8 mouse cellular contexts compared by ENCODE assay signal in the genomic region with DNA sequence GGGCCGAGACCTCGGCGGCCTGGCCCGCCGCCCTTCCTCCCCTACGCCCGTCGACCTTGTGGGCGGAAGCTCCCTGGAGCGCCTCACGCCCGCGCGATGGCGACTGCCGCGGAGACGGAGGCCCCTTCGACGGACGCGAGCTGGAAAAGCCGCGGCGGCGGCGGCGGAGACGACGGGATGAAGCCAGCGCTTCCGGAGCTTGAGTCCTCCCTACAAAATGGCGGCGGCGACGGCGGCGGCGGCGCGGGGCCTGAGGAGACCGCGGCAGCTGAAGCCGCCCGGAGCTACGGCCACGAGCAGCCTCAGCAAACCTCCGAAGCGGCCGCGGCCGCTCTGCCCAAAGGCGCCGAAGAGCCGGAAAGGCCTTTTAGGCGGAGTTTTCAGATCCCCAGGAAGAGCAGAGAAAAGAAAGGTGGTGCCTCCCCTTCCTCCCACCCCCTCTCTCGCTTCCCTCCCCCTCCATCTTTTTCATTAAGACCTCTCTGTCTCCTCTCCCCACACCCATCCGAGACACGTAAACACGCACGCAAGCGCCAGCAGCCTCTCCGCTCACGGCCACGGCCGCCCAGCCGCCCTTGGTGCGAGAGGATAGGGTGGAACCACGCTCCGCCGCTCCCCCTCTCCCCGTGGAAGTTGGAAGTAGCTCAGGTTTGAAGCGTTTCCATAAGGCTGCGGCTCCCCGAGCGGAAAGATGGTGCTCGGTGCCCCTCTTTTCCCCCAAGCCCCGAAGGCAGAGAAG. TPM values are rescaled to one million over a fixed set of nuclear protein-coding genes. Genes with fewer than 3 reads are reported as not detected.
DNase-seq lines count a peak whose midpoint lies in the region; ATAC-seq lines count a peak whose summit lies in the region.

No protein-coding gene starts in this region.

- H3K27ac ChIP-seq in hindbrain, embryonic 12.5 days: peak overlapping the region; percentile 97

- H3K36me3 ChIP-seq in hindbrain, embryonic 12.5 days: peaks cover 19% of the 10 kb centered on the region; the same call in 1 of the 2 replicates

- H3K4me1 ChIP-seq in hindbrain, embryonic 12.5 days: peaks cover 4% of the 10 kb centered on the region

- under 1% methylated on average over 78 of the region's 78 CpGs for WGBS in hindbrain, embryonic 12.5 days

- H3K4me3 ChIP-seq in hindbrain, embryonic 12.5 days: peak overlapping the region; percentile 64

- peak overlapping the region; percentile 80 for H3K9ac ChIP-seq in hindbrain, embryonic 12.5 days

- peaks cover 8% of the 10 kb centered on the region; the same call in 1 of the 2 replicates for H3K9me3 ChIP-seq in hindbrain, embryonic 12.5 days (replicated peaks)

- peak overlapping the region; percentile 61 for H3K4me2 ChIP-seq in hindbrain, embryonic 12.5 days (replicated peaks)

- ATAC-seq in hindbrain, embryonic 12.5 days (ENCODE audit: low FRiP score): peak; percentile 90

- peak; percentile 91 for DNase-seq in Muller cell, postnatal 12 days (ENCODE audit: inconsistent ontology term)
- peak; percentile 91 for DNase-seq in cerebellum, adult 9-10 months
- peak; percentile 70 to 85 for DNase-seq in frontal cortex, adult 2 months (ENCODE audit: extremely low spot score in 1 of 2, low spot score in 1 of 2)
- peak; percentile 84 to 85 for DNase-seq in layer of hippocampus, postnatal 36 days
- peak; percentile 90 for DNase-seq in lung, postnatal 36 days
- peak; percentile 90 for DNase-seq in retina, postnatal 1 day
- DNase-seq in urinary bladder, adult 18-20 months (ENCODE audit: low spot score in 2 of 2): peak; percentile 74 to 84

- no peaks in the 10 kb centered on the region for H3K27me3 ChIP-seq in hindbrain, embryonic 12.5 days

RNA-seq across cellular contexts. Expression of a gene that starts 0.5 kb away (rescaled TPM):
- polyA plus RNA-seq in frontal cortex, adult 2 months (2012; rRNA removed): 30.7 and 32.2 TPM in 2 replicates
- 22.7 and 24.0 TPM in 2 replicates for polyA plus RNA-seq in hindbrain, embryonic 12.5 days (2016; fragmentation: Nextera tagmentation; extraction: Ambion mirVana)
- total RNA-seq in layer of hippocampus, postnatal 36 days (2021): 10 to 100 TPM; 34.1 to 38.4 TPM

Comparison
In these comparisons a context has a peak if more than half of its experiments do, and no peak if none do; other contexts are left out.
1. Peak in every context shown above with its lines: DNase-seq, ATAC-seq, H3K4me3 ChIP-seq and H3K27ac ChIP-seq.